Mouse (Mus musculus) liver, embryonic 18 days (tissue): ENCODE data around the gene Uhrf1. TPM values are rescaled to one million over a fixed set of nuclear protein-coding genes. Genes with fewer than 3 reads are reported as not detected.

Source experiments
- polyA plus RNA-seq: library from polyadenylated mRNA; depleted of rRNA; stranded (reverse); fragments of >200 nt; gene quantifications from 2 replicates; pipeline ENCODE4 v1.2.3, GENCODE M21; 2012; rRNA removed

Uhrf1 gene
- 33.6 and 34.3 TPM in 2 replicates for polyA plus RNA-seq

DNA sequence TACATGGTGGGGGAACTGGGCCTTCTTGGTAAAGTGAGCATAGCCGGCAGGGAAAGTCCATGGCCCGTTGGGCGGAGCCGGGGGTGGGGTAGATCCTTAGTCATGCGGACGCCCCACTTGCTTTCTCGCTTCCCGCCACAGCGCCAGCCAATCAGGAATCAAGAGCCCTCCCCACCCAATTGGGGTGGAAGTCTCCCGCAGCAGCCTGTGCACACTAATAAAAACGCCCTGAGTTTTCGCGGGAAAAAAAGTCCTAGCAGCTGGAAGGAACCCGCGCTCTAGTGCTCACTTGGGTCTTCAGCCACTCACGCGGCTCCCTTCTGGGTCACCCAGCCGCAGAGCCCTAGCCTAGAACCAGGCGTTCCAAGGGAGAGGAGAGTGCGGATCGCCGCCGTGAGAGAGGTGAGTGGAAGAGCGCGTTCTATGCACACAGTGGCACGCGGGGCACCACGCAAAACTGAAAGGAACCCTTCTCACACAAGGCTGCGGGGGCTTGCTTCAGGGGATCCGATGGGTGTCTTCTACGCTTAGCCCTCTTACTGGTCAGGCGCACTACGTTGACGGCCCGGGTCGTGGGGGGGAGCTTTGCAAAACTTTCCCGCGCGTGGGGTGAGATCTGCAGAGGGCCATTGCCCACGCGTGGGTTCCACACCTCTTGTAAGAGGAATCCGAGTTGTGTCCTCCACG, at the start of gene Uhrf1:
Uhrf1 (plus strand) TSS at position 162 of the 687 bp plus-strand sequence.

DNA sequence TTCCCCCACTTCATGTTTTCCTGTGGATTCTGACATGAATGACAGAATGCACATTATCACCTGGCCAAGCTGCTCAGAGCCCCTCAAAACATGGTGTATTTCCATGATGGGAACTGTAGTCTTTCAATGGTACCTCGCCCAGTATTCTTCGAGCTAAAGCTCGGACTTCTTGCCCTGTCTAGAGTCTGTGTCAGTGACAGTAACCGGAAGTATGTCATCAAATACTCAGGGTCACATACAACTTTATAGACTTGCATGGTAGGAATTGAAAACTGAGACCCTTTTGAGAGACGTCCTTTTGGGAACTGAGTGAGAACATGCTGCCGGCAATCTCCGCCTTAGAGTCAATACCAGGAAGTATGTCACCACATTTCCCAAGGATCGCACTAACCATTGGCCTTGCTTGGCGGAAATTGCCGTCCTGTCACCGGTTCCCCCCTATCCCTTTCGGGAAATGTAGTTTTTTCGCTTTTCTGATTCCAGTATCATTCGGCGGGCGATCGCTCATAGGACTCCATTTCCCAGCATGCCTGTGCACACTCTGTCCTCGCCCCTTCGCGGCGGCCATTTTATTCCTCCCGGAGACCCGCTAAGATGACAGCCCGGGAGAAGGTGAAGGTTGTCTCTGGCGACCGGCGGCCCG, 46.8 kb upstream of the Uhrf1 start, which contains the start of gene Fem1a:
Fem1a (plus strand) TSS at position 572 of the 643 bp plus-strand sequence.

DNA sequence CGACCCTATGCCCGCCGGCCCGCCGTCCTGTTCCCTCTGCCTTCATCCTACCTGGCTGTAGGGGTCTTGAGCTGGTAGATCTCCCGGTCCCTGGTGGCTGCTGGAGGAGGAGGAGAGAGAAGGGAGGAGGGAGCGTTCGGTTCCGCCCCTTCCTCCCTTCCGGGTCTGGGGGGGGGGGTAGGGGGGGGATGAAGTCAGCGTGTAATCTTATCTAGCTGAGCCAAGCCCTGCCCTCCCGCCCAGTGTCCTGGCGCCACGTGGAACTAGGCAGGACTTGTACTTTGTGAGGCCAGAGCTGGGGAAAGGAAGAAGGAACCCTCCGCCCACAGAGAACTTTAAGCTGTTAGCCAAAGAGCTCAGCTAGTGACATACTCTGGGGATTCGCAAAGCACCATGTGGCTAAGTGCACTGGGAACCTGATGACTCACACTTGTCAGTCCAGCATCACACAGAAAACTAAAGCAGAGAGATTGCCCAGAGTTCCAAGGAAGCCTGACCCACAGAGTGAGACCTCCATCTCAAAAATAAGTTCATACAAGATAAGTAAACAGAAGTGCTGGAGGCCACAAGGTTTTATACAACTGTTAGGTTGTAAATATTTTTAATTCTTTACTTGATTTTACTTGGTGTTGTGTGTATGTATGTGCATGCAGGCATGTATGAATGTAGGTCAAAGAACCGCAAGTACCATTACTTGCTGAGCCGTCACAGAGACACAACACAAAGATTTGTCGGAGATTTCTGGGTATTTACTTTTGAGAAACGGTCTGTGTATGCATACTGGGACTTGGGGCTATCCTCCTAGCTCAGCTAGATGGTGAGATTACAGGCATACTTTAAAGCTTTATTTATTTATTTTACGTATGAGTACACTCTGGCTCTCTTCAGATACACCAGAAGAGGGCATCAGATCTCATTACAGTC, 26.2 kb upstream of the Uhrf1 start, which contains the start of gene Ticam1:
Ticam1 (minus strand) TSS at position 144 of the 924 bp plus-strand sequence.

DNA sequence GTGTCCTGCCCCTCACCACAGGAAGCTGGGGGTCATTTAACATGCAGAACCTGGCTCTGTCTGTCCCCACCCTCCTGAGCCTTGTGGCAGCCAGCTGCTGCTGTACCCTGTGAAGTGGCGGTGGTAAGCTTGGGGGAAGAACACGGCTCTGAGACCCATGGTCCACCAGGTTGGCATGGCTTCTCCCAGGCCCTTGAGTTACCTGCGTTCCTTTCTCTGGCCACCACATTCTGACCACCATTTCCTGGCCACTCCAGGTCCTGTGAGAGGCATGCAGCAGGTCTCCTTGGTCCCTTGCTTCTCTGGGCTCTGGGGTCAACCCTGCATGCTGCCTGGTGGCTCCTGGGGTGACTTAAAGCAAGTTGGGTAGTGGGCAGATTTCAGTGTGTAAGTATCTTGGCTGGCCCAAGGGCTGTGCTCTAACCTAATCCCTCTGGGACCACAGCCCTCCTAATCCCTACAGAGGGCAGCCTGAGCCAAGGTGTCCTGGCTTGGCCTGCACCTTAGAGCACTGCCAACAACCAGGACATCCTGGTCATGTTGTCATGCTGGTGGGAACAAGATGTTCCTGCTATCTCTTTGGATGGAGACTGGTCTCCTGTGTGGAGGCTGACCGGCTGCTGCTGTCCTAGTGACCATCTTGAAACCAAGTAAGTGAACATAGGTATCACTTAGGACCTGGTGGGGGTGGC, 10.4 kb upstream of the Uhrf1 start, which contains the start of gene Plin3:
Plin3 (minus strand) TSS at position 343 of the 692 bp plus-strand sequence.

DNA sequence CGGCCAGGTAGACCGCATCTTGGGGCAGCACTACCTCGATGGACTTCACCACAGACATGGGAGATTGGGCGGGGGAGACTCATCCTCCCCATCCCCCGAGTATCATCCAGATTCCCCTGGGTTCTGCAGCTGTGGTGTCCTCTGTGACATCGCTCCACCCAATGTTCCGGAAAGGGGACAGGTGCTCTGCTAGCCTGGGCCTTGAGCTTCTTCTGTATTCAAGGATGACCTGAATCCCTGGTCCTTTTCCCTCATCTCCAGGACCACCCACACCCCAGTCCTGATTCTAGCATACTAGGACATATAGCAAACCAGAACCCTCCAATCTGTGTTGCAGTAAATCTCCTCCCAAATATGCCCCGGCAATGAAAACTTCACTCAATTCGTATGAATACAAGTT, 2.9 kb upstream of the Uhrf1 start, which contains the start of gene Arrdc5:
Arrdc5 (minus strand) TSS at position 101 of the 400 bp plus-strand sequence.

DNA sequence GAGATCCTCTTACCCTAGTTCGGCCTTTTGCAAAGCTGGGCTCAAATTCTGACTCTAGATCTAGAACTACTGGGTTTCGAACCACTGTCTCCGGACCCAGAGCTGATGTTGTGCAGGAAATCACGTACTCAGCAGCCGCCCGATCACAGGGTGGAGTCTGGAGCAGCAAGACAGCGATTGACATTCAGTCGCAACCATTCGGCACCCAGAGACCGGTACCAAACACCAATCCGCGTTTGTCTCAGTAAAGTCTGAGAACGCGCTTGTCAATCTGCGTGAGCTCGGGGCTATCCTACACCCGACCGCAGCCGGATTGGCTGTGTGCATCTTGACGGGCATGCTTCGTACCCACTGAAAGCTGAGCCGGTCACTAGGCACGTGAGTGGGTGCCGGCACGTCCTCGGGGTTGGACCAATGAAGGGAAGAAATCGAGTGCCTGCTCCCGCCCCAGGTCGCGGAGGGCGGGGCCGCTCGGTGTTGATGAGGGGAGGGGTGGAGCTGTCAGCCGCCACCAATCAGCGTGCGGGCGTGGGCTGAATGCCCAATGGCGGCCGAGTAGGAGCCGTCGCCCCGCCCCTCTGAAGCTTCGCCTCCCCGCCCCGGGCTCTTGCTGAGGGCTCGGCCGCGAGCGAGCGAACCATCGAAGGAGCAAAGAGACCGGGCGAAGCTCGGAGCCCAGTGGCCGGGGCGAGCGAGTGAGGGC, 22.5 kb downstream of the Uhrf1 start, which contains the start of gene Kdm4b:
Kdm4b (plus strand) TSS at position 613 of the 703 bp plus-strand sequence.

Other genes with a start within 250 kb of the Uhrf1 start
- 16.2 and 18.5 TPM in 2 replicates for gene Ubxn6, start 228.3 kb upstream of the Uhrf1 start, polyA plus RNA-seq
- gene Hdgfl2, start 223.7 kb upstream of the Uhrf1 start, polyA plus RNA-seq: 21.8 and 24.8 TPM in 2 replicates
- 1.8 and 2.7 TPM in 2 replicates for gene Plin4, start 193.5 kb upstream of the Uhrf1 start, polyA plus RNA-seq
- 30.3 and 41.4 TPM in 2 replicates for gene Plin5, start 185.7 kb upstream of the Uhrf1 start, polyA plus RNA-seq
- gene Lrg1, start 181.3 kb upstream of the Uhrf1 start, polyA plus RNA-seq: 27.0 and 30.1 TPM in 2 replicates
- 3.1 and 4.3 TPM in 2 replicates for gene Sema6b, start 163.0 kb upstream of the Uhrf1 start, polyA plus RNA-seq
- 2.3 and 2.7 TPM in 2 replicates for gene Tnfaip8l1, start 140.8 kb upstream of the Uhrf1 start, polyA plus RNA-seq
- gene Mydgf, start 119.4 kb upstream of the Uhrf1 start, polyA plus RNA-seq: 55.4 and 56.7 TPM in 2 replicates
- 16.5 and 19.1 TPM in 2 replicates for gene Dpp9, start 84.4 kb upstream of the Uhrf1 start, polyA plus RNA-seq
- 5.1 and 5.5 TPM in 2 replicates for gene Fem1a, start 46.5 kb upstream of the Uhrf1 start, polyA plus RNA-seq
- 6.8 and 8.0 TPM in 2 replicates for gene Ticam1, start 26.5 kb upstream of the Uhrf1 start, polyA plus RNA-seq
- gene Plin3, start 10.4 kb upstream of the Uhrf1 start, polyA plus RNA-seq: 13.8 and 16.0 TPM in 2 replicates
- not detected in 2 replicates for gene Arrdc5, start 3.0 kb upstream of the Uhrf1 start, polyA plus RNA-seq
- gene Kdm4b, start 22.7 kb downstream of the Uhrf1 start, polyA plus RNA-seq: 5.8 and 6.7 TPM in 2 replicates
- gene Ptprs, start 173.2 kb downstream of the Uhrf1 start, polyA plus RNA-seq: 15.9 and 17.3 TPM in 2 replicates
- gene Znrf4, start 209.1 kb downstream of the Uhrf1 start, polyA plus RNA-seq: not detected in 2 replicates